Mouse (Mus musculus) heart, adult 2 months (tissue): ENCODE measurements around the gene Bid. TPM values are rescaled to one million over a fixed set of nuclear protein-coding genes. Genes with fewer than 3 reads are reported as not detected.

Experiments
- DNase-seq, 2 experiments: peaks; one replicate each; pipeline ENCODE4 v3.0.0; 2021
- H3K27ac ChIP-seq: fragments of 200-600 bp; 2 replicates; pipeline ENCODE4 v1.8.1; 2022
- H3K27me3 ChIP-seq: fragments of 200-500 bp; 2 replicates; pipeline ENCODE4 v1.6.1; 2012; ENCODE audit warnings: mild to moderate bottlenecking, low read length, inconsistent platforms, mixed read lengths; ENCODE audit not compliant: control insufficient read depth, insufficient read depth
- H3K36me3 ChIP-seq: fragments of 200-500 bp; 2 replicates; pipeline ENCODE4 v1.6.1; 2012; ENCODE audit warnings: low read length, inconsistent platforms; ENCODE audit not compliant: control insufficient read depth, insufficient read depth
- H3K4me1 ChIP-seq: fragments of 200-500 bp; 2 replicates; pipeline ENCODE4 v1.6.1; 2011; ENCODE audit warnings: low read length; ENCODE audit not compliant: control insufficient read depth, insufficient read depth
- H3K4me3 ChIP-seq: fragments of 200-600 bp; 2 replicates; pipeline ENCODE4 v1.8.1; 2022
- H3K79me2 ChIP-seq: fragments of 200-500 bp; replicated peaks from 2 replicates; pipeline ENCODE4 v1.6.1; 2012; ENCODE audit warnings: mild to moderate bottlenecking, inconsistent platforms, low read length, moderate library complexity, mixed read lengths; ENCODE audit not compliant: control insufficient read depth, insufficient read depth
- H3K9ac ChIP-seq: fragments of 200-500 bp; 2 replicates; pipeline ENCODE4 v1.6.1; 2012; ENCODE audit warnings: low read depth, mild to moderate bottlenecking, control low read depth, inconsistent platforms, low read length, mixed read lengths
- CTCF ChIP-seq: fragments of 200-600 bp; IDR thresholded peaks from 2 replicates; pipeline ENCODE4 v1.8.1; 2022; ENCODE audit warnings: antibody characterized with exemption, mild to moderate bottlenecking, moderate library complexity
- EP300 ChIP-seq: fragments of 200-500 bp; IDR thresholded peaks from 2 replicates; pipeline ENCODE4 v1.6.1; 2011; ENCODE audit warnings: low read depth, low read length, control low read depth; ENCODE audit not compliant: insufficient read depth
- POLR2A ChIP-seq: fragments of 200-500 bp; IDR thresholded peaks from 2 replicates; pipeline ENCODE4 v1.6.1; 2011; ENCODE audit warnings: mild to moderate bottlenecking, low read depth, low read length, control low read depth; ENCODE audit not compliant: insufficient read depth
- WGBS: fragments of 180-500 bp; shearing (Covaris S2); methylation state at CpG from one replicate; pipeline ENCODE4 v1.1.7; 2018; 5-methylcytosine and 5-hydroxymethylcytosine counted together
- intact Hi-C: fragments of 180-260 bp; cut with DNase I; formaldehyde crosslinking; loops from one replicate; pipeline ENCODE4 v1.15.1; 2025
- polyA plus RNA-seq: library from polyadenylated mRNA; depleted of rRNA; stranded (reverse); fragments of >200 nt; gene quantifications from 2 replicates; pipeline ENCODE4 v1.2.3, GENCODE M21; 2012
- total RNA-seq, 2 experiments: library from RNA; stranded (reverse); gene quantifications; 2 replicates each; pipeline ENCODE4 v1.2.3; 2021

Bid gene
- total and polyA plus RNA-seq, 3 experiments, result 0.65 to 1.5 (median 1.1) TPM

DNA sequence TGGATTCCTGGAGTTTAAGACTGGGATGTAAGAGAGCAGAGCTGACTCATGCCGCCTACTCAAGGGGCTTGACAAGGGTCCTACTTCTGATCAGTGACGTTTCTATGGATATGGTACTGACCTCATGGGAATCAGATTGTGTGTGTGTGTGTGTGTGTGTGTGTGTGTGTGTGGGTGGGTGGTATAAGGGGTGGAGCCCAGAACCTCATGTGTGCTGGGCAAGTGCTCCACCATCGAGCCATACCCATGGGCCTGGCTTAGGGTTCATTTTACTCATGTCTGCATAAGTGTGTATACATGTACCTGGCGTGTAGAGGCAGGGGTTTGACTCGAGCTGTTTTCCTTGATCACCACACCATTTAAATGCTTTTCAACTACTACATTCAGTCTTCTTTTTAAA is 27.3 kb upstream of the Bid start:
- 84% methylated on average over 5 of the region's 5 CpGs for WGBS
- no peak overlapping the region for H3K9ac ChIP-seq

GRCm38 (mm10) chr6:120943551-120943950 is 26.9 kb upstream of the Bid start:
- no peak for DNase-seq
- Histone ChIP-seq H3K27ac (no peak overlapping the region), H3K79me2 (no peaks in the 10 kb centered on the region), H3K4me1 (no peaks in the 10 kb centered on the region), H3K27me3 (no peaks in the 10 kb centered on the region), H3K4me3 (no peak overlapping the region), H3K9ac (no peak overlapping the region), H3K36me3 (no peaks in the 10 kb centered on the region)
- 83% methylated on average over 10 of the region's 10 CpGs for WGBS
- TF ChIP-seq POLR2A (no peak), CTCF (no peak), EP300 (no peak)
- intact Hi-C loops, result no loop called here

More for the DNA sequence above, 27.3 kb upstream of the Bid start:
- no peaks in the 10 kb centered on the region for H3K27me3 ChIP-seq
- DNase-seq, result no peak
- H3K4me1 ChIP-seq, result no peaks in the 10 kb centered on the region
- no peak for TF ChIP-seq CTCF
- TF ChIP-seq POLR2A, result no peak
- no peaks in the 10 kb centered on the region for H3K79me2 ChIP-seq
- no peaks in the 10 kb centered on the region for H3K36me3 ChIP-seq
- no peak overlapping the region for H3K4me3 ChIP-seq
- intact Hi-C loops, result no loop called here
- H3K27ac ChIP-seq, result no peak overlapping the region

- H3K36me3 ChIP-seq, result no peaks in the 10 kb centered on the region
- 85% methylated on average over 2 of the region's 2 CpGs for WGBS
- no peak for DNase-seq
- no peak overlapping the region for H3K9ac ChIP-seq
- no peaks in the 10 kb centered on the region for H3K27me3 ChIP-seq
- H3K4me3 ChIP-seq, result no peak overlapping the region
- intact Hi-C loops, result no loop called here
- TF ChIP-seq CTCF, result no peak
- TF ChIP-seq EP300, result no peak
- TF ChIP-seq POLR2A, result no peak
- H3K79me2 ChIP-seq, result no peaks in the 10 kb centered on the region
- no peaks in the 10 kb centered on the region for H3K4me1 ChIP-seq
- H3K27ac ChIP-seq, result no peak overlapping the region
These were observed 26.4 kb upstream of the Bid start for GRCm38 (mm10) chr6:120943079-120943478.

DNA sequence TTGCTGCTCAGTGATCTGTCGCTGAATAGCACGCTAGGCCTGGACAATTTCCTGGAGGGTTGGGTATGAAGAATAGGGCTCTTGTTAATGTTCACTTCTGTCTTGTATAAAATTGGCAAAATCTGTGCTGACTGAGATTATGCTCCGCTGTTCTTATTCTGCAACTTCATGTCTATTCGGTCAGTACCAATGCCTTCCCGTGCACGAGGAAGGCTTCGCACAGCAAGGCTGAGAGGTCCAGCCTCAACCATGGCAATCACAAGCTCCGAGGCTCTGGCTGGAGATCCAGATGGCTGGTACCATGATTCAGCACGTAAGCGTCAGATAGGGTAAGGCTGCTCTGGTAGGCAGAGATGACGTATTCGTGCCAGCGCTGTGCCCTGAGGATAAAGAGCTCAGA is 24.9 kb upstream of the Bid start:
- no peak for TF ChIP-seq POLR2A
- TF ChIP-seq CTCF, result no peak
- TF ChIP-seq EP300, result no peak
- intact Hi-C loops, result no loop called here
- no peaks in the 10 kb centered on the region for H3K79me2 ChIP-seq
- no peak overlapping the region for H3K4me3 ChIP-seq
- H3K9ac ChIP-seq, result no peak overlapping the region
- whole genome bisulfite sequencing, result 94% methylated on average over 13 of the region's 13 CpGs
- no peaks in the 10 kb centered on the region for H3K36me3 ChIP-seq
- H3K27ac ChIP-seq, result no peak overlapping the region
- no peaks in the 10 kb centered on the region for H3K27me3 ChIP-seq
- DNase-seq, result no peak
- H3K4me1 ChIP-seq, result no peaks in the 10 kb centered on the region

- WGBS, result 93% methylated on average over 7 of the region's 7 CpGs
- intact Hi-C loops, result no loop called here
- TF ChIP-seq CTCF (no peak), POLR2A (no peak)
These were observed 24.4 kb upstream of the Bid start for GRCm38 (mm10) chr6:120941084-120941481.

DNA sequence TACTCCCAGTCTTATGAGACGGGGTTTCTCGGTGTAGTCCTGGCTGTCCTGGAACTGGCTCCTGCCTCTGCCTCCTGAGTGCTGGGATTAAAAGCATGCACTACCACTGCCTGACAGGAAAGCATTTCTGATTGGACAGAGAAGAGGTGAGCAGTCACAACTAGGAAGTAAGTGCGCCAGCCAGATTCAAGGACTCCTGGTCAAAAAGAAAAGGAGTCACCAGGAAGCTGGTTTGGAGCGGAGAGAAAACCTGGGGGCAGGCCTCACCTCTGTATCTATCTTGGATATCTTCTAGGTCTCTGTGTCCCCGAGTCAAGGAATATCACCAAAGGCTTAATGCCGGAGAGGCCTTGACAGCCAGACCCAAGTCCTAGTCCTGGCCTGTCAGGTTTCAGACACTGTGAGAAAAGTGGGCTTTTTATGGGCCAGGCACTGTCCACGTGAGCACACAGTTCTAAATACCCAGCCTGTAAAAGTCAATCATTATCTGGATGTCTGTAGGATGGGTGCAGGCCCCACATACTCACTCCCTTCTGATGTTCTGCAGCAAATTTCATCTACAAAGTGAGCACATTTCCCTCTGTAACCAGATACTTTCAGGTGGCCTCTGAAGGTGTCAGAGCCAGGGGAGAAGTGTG is 23.9 kb upstream of the Bid start:
- TF ChIP-seq POLR2A (no peak), CTCF (no peak), EP300 (no peak)
- no peaks in the 10 kb centered on the region for H3K27me3 ChIP-seq
- no peak overlapping the region for H3K27ac ChIP-seq
- WGBS, result 86% methylated on average over 7 of the region's 7 CpGs
- H3K4me3 ChIP-seq, result no peak overlapping the region
- no peaks in the 10 kb centered on the region for H3K36me3 ChIP-seq
- intact Hi-C loops, result no loop called here
- no peak overlapping the region for H3K9ac ChIP-seq
- no peak for DNase-seq
- no peaks in the 10 kb centered on the region for H3K4me1 ChIP-seq
- no peaks in the 10 kb centered on the region for H3K79me2 ChIP-seq

More at GRCm38 (mm10) chr6:120941084-120941481, 24.4 kb upstream of the Bid start:
- Histone ChIP-seq H3K4me1 (no peaks in the 10 kb centered on the region), H3K27ac (no peak overlapping the region), H3K9ac (no peak overlapping the region), H3K79me2 (no peaks in the 10 kb centered on the region), H3K36me3 (no peaks in the 10 kb centered on the region), H3K4me3 (no peak overlapping the region), H3K27me3 (no peaks in the 10 kb centered on the region)
- DNase-seq, result no peak
